Mouse (Mus musculus): ENCODE measurements around the gene Tmem245. TPM values are rescaled to one million over a fixed set of nuclear protein-coding genes. Genes with fewer than 3 reads are reported as not detected.
"Not testable (repeated sequence)": the region's sequence is repeated elsewhere in the genome, so short reads cannot be mapped to it uniquely, and the experiment has no call there.

The Tmem245 gene
- polyA plus RNA-seq, 1 experiment = 18.6 TPM

DNA sequence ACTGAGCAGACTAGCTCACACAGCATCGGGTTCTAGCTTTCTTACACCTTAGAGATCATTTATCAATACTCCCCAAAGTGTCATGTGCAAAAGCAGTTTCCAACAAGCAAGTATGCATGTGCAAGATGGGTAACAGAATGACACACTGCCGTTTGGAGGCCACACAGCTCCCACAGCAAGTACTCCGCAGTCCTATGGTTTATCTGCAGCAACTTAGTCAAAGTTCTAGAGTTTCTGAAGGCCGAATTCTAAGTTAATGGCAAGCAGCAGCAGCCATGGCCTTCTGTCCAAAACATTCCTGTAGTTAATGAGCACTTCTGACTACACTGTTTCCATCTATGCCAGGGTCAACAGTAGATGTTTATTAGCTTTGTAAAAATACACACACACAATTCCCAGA is 20.3 kb downstream of the Tmem245 start:
- DNase-seq (ENCODE audit: low read depth) = no peak

DNA sequence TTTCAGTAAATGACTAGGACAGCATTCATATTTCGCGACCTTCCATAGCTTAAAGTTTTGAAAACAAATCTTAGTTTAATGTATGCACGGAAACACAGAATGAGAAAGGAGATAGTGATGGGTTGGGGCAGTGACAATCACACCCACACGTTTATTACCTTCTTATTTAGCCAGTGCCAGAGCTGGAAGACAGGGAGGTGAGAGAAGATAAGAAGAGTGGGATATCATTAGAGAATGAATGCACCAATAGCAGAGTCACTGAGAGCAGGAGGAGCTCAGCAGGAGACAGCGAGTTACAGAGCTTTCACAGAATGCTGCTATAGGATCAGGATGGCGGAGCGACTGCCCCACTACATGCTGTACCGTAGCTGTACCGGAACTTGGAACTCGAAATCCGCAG is 25.0 kb downstream of the Tmem245 start:
- DNase-seq (ENCODE audit: low read depth) = no peak

DNA sequence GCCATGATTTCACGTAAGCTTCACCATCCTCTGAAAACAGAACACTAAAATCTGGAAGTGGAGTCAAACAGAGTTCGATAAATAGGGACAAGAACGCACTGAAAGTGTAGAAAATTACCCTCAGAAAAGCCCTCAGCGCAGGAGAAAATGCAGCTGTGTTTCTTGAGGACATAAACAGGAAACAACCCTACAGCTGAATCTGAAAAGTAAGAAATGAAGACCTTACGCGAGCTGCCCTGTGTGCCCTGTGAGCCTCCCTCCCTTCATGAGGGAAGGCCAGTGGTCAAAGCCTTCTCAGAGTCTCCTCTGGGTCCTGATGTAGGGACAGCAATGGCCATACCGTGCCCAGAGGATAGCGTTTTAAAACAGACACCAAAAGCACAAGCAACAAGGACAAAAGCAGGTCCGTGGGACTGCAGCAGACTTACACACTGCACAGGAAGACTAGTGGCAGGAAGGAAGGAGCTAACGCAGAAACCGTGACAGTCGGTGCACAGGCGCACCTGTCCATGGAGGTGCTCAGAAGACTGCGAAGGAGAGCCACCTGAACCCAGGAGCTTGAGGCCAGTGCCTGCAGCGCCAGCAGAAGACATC is 31.4 kb downstream of the Tmem245 start:
- DNase-seq (ENCODE audit: low read depth) = no peak

DNA sequence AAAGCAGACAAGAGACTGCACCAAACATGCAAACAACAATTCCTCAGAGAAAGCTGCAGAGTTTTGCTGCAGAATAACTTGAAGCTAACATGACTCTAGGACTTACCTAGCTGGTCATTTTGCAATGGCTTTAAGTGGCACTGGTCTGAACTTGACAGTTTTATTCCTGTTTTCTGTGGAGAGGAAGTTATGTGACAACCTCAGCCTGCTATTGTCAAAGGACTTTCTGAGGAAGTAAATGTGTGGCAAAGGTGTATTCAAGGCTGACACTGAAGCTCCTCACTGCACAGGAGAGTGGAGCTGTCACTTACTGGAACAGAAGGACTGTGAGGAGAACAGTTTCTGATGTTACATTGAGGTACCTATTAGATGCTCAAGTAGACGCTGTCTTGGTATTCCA is 32.5 kb downstream of the Tmem245 start:
- no peak for DNase-seq (ENCODE audit: low read depth)

DNA sequence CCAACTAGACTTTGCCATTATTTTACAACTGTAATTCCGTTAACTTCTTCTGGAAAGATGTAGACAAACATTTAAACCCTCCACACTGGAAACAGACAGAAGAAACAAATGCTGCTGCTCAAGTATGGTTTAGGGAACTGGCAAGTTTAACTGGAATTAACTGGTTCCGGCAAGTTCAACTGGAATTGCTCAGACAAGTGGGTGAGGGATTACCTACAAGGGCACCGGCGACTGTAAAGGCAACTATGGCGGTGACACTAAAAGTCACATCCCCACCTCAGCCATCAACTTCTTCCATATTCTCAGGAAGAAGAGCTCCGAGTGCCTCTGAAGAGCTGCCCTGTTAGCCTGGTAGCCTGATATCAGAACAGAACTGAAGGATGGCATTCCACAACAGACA is 32.9 kb downstream of the Tmem245 start:
- no peak for DNase-seq (ENCODE audit: low read depth)

DNA sequence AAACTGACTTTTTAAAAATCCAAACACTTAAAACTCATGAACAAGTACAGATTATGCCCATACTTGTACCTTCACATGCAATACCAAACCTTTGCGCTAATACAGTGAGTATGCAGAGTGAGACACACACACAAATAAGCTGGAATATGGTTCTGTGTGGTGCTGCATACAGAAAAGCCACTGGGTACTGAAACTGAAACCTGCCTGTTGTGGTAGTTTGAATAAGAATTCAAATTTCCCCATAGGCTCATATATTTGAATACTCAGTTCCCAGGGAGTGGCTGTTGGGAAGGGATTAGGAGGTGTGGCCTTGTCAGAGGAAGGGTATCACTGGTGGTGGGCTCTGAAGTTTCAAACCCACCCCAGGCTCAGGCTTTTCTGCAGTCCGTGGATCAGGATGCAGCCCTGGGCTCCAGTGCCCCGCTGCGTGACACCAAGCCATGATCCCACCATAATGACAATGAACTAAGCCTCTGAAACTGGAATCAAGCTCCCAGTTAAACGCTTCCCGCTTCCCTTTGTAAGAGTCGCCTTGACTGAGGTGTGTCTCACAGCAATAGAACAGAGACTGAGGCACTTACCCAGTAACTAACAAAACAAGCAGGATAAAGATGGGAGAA is 34.7 kb downstream of the Tmem245 start:
- no peak for DNase-seq (ENCODE audit: low read depth)

DNA sequence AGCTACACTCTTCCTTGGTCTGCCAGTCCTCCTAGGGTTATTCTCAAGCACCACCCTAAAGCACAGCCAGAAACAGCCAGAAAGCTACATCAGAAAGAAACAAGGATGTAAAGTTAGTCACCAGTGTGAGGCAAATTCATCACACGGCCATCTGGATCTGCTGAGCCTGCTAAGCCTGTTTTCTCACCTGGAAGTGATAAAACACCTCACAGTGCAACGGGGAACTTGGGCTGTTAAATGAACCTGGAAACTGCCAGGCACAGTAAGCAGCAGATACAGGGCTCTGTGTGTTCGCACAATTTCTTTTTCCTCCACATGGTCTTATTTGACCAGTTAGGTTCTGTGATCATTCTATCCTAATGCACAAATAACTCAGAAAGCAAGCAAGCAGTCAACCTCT is 37.7 kb downstream of the Tmem245 start:
- no peak for DNase-seq (ENCODE audit: low read depth)

DNA sequence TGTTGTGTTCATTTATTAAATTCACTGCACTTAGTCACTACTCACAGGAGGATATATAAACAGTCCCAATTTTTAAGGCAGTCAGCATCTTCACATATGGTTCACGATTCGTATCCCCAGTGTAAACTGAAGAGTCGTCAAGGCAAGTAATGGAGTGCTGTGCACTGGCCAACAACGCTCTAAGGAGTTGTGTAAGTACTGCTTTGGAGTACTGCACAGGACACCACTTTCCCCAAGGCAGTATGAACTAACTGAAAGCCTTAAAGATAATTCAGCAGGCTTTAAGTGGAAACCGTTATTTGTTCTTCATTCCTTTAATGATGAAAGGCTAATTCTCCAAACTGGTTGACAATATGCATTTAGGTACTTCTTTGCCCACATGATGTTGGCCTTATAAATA is 39.6 kb downstream of the Tmem245 start:
- DNase-seq (ENCODE audit: low read depth) = peak; percentile 54

DNA sequence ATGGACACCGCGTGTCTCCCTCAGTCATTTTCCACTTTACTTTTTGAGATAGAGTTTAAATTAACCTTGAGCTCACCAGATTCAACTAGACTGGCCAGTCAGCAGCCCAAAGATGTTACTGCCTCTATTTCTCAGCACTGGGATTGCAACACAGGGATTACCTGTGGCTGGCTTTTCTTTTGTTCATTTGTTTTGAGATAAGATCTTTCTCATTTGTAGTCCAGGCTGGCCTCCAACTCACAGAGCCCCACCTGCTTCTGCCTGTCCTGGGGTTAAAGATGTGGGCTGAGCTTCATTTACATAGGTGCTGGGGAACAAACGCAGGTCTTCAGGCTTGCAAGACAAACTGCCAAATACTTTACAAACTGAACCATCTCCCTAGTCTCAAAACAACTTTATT is 40.3 kb downstream of the Tmem245 start:
- DNase-seq (ENCODE audit: low read depth) = peak; percentile 93

DNA sequence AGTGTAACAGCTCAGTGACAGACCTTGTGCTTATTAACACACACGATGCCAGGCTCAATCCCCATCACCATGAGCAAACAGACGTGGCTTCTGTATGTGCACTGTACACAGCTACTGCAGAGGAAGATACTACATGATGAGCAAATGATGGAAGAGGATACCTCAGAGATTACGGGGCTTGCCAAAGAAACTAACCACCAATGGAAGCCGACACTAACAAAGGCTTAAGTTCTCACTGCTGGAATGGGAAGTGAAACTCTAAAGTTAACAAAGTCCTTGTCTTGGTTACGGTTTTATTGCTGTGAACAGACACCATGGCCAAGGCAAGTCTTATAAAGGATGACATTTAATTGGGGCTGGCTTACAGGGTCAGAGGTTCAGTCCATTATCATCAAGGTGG is 41.7 kb downstream of the Tmem245 start:
- no peak for DNase-seq (ENCODE audit: low read depth)

DNA sequence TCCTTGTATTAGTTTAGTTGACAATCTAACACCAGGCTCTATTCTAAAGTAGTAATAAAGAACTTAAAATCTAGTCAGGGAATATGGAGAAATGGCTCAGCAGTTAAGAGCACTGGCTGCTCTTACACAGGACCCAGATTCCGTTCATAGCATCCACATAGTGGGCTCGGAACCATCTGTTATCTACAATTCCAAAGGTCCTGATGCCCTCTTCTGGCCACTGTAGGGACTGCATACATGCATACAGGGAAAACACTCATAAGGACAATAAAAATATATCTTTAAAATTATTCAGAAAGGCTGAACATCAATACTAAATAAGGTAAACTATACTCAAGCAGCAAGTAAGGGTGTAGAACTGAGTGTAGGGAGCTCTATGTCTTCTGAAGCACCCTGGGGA is 45.6 kb downstream of the Tmem245 start:
- no peak for DNase-seq (ENCODE audit: low read depth)

DNA sequence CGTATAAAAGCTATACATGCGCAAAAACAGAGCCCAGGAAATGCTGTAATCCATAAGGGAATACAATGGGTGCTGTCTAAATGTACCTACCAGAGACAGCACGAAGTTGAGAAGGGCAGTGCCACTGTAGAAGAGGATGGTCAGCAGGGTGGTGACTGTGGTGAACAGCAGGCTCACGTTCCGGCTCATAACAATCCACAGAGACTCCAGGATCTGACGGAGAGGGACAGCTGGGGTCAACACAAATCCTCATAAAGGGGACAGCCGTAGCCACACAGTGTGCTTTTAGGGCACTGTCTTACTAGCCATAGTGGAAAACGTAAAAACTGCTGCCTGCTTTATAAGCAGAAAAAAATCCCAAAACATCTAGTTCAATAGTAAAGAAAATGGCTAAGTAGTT is 48.0 kb downstream of the Tmem245 start:
- no peak for DNase-seq (ENCODE audit: low read depth)

DNA sequence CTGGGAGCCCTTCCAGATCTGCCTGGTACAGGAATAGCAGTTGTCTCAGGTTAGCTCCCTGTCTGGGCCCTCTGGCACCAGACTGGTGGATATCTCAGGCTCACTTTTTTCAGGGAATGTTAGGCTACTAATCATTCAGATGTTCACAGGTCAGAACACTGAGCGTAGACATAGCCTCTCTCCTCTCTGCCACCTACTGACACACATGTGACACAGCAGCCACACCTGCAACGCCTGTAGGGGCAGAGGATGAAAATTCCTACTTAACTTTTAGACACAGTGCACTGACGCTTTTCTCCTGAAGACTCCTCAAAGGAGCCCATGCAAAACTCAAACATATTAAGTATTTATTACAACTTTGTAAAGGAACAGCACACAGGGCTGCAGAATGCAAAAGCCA is 49.7 kb downstream of the Tmem245 start:
- DNase-seq (ENCODE audit: low read depth) = no peak

DNA sequence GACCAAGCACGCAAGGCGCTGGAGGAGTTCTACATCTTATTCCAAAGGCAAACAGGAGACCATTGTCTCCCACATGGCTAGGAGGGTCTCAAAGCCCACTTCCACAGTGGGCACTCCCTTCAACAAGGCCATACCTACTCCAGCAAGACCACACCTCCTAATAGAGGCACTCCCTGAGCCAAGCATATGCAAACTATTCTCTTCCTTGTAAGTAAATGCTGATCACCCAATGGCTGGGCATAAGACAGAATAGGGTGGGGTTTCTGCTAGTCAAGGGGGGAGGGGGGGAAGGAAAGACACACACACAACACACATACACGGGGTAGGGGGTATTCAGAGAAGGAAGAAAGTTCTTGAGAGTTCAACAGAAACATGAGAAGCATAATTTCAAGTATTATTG is 53.0 kb downstream of the Tmem245 start:
- no peak for DNase-seq (ENCODE audit: low read depth)

DNA sequence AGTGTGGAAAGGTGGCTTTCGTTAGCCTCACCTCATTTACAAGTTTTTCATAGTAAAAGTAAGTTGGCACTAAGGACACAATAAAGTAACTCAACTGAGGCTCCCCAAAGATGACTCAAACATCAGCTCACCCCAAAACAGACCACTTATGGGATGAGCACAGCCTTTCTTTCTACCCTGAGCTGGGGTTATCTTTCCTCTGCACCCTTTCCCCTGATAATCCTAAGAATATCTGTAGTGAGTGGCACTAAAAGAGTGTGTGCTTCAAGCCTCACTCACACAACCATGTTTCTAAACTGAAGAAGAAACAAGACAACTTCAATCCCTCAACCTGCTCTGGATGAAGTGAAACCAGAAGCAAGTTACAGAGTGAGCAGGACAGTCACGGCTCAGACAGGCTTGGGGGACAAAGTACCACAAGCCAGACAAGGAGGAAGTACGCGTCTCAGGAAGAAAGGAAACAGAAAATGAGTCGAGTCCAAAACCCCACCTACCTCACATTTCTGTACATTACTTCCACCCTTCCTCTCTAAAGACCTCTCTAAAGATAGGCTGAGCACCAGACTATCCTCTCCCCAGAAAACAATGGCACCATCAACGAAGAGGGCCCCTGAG is 54.6 kb downstream of the Tmem245 start:
- no peak for DNase-seq (ENCODE audit: low read depth)

DNA sequence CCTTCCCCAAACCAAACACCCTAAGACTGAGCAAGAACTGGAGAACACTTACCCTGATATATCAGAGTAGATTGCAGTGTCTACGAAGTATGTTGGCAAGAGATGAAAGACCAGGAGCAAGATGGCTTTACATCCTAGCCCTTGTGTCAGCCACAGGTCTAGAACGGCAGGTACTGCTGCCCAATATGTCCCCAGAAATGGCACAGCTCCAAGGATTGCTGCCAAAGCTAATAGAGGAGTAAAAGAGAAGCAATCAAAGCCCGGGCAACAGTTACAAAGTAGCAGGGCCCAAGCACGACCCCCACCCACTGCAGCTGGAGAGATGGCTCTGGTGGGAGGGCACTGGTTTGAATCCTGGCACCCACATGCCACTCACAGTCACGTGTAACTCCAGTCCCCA is 58.8 kb downstream of the Tmem245 start:
- DNase-seq (ENCODE audit: low read depth) = peak; percentile 64

DNA sequence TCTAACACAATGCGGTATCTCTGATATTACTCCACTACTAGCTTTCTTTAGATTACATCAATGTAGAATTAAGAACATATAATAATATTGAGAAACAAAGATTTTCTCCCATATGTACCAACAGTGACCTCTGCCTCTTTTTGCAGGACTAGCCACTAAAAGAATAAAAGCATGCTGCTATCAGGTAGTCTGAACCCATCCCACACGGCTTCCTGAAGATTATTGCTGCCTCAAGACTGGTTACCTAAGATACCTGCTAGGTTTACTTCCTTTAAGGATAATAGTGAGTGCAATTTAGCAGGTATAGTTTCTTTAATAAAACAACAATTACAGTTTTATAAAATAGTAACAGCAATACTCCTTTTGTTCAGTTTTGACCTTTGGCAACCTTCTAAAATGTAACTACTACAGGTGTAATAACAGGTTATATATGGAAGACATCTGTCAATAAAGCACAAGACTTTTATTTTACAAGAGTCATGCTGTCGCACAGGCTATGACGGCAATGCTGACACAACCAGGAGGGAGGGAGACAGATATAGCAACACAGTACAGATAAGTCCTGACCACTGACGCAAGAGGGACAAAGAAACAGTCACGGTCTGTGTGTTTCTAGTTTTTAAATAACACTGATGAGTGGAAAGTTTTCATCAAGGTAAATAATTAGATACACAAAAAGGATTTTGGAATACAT is 60.8 kb downstream of the Tmem245 start:
- no peak for DNase-seq (ENCODE audit: low read depth)

DNA sequence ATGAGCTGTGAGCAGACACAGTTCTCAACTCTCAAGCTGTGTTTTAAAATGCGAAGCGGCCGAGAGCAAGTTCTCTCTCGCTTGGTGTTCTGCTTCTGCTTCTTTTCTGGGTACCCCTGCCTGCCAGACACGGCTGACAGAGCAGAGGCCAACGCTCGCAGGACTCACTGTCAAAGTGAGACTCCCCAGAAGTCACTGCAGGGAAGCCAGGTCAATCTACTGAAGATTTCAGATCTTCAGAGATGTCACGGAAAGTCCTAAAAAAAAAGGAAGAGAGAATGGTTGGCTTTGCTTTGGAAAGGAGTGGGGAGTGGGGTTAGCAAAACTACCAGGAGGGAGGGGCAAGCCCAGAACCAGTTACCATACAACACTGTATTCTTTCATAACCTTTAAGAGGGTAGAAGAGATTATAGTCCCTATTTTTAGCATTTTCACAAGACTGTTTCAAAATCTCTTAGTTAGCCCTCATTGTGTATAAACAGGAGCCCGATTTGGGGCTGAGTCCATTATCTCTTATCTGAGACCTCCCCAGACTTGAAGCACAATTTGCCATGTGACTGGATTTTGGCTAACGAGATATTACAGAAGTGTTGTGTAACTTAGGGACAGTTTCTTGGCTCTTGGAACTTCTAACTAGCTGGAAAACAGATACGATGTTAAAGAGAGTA is 67.1 kb downstream of the Tmem245 start:
- DNase-seq (ENCODE audit: low read depth) = no peak

DNA sequence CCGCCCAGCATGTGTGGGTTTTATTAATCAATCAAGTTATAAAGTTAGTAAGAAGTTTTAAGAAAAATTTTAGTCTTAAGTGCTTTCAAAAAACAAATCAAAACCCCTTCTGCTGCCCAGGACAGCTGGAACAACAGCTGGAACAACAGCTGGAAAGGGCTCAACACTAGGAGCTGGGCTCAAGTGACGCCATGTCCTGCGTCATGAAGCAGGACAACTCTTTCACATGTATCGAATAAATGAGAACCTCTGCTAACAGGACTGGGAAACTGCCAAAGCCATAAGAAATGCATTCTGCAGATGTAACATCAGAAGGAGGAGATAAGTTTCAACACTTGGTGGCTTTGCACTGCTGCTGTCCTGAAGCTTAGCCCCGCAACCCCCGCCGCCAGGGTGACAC is 68.3 kb downstream of the Tmem245 start:
- DNase-seq (ENCODE audit: low read depth) = no peak

DNA sequence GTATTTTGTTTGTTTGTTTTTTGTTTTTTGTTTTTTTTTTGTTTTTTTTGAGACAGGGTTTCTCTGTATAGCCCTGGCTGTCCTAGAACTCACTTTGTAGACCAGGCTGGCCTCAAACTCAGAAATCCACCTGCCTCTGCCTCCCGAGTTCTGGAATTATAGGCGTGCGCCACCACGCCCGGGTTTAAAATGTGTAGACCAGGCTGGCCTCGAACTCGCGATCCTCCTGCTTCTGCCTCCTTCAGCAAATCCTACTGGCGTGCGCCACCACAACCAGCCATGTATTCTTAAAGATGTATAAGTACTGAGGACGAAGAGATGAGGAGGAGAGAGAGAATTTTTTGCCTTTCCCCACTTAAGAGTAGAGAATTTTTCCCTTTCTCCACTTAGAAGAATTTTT is 76.7 kb downstream of the Tmem245 start:
- DNase-seq (ENCODE audit: low read depth) = not testable (repeated sequence)

DNA sequence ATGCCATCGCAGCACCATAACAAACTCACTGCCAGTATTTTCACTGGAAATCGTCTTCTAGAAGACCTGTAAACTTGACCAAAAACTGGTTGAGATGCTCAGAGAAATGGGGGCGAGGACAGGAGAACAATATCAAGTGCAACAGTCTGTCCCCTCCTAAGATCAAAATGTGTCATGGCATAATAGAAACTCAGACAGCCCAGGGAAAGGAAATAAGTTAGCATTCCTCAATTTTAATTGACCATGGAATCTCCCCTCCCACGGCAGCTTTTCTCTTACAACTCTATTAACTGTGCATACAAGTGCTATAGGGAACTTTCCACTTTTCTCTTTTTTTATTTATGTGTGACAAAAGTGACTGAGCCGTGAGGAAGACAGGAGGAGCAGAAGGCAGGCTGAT is 79.5 kb downstream of the Tmem245 start:
- DNase-seq (ENCODE audit: low read depth) = no peak

DNA sequence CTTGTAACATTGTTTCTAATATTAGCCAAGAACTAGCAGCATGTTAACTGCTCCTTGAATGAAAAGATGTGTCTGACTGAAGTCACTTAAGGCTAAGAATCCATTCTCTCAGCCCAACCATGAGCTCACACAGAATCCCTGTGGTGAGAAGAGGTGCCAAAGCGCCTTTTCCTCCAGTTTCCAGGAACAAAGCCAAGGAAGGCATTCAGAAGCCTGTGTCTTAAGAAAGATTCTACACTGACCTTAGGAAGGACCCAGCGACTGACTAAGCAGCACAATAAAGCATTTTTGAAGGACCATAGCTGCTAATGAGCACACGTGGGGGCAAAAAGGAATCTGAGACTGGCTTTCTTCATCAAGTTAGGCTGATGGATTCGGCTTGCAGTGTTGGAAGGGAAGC is 81.3 kb downstream of the Tmem245 start:
- no peak for DNase-seq (ENCODE audit: low read depth)

Measured in gonadal fat pad, adult 2 months (tissue).